Mouse (Mus musculus) heart, adult 8-10 months (tissue): Measurements from ENCODE around the gene Tll2. TPM values are rescaled to one million over a fixed set of nuclear protein-coding genes. Genes with fewer than 3 reads are reported as not detected.

Experiments
- total RNA-seq, 4 experiments: library from RNA; stranded (reverse); gene quantifications; 2 replicates each; pipeline ENCODE4 v1.2.4; 2022

The Tll2 gene
- total RNA-seq, 4 experiments from 2014 or later: 0.12 to 1.0 (median 0.46) TPM

Other genes starting within 250 kb of the Tll2 start
- 1 to 10 TPM in 3 of 4 experiments, under 1 TPM in 1; 0.98 to 2.0 (median 1.7) TPM for gene Blnk, start 212.3 kb downstream of the Tll2 start, total RNA-seq
- not detected for gene Dntt, start 177.6 kb downstream of the Tll2 start, total RNA-seq
- gene Opalin, start 129.7 kb downstream of the Tll2 start, total RNA-seq: not detected
- 10 to 100 TPM; 65.2 to 73.0 (median 67.7) TPM for gene Tm9sf3, start 57.2 kb upstream of the Tll2 start, total RNA-seq
- gene Pik3ap1, start 178.3 kb upstream of the Tll2 start, total RNA-seq: 1 to 10 TPM; 1.1 to 1.7 (median 1.5) TPM